Mouse (Mus musculus): ENCODE measurements at regions not wholly inside any gene's neighbourhood (a gene's known extent, or its start where the extent isn't known, plus 50 kb on each side); places are given as distances from the start of the nearest gene placed in this dataset.

GRCm38 (mm10) chr10:91293226-91293625, 112.1 kb upstream of the Tmpo start:
- H3K9me3 ChIP-seq (replicated peaks; ENCODE audit: control insufficient read depth, low read length): no peaks in the 10 kb centered on the region

DNA sequence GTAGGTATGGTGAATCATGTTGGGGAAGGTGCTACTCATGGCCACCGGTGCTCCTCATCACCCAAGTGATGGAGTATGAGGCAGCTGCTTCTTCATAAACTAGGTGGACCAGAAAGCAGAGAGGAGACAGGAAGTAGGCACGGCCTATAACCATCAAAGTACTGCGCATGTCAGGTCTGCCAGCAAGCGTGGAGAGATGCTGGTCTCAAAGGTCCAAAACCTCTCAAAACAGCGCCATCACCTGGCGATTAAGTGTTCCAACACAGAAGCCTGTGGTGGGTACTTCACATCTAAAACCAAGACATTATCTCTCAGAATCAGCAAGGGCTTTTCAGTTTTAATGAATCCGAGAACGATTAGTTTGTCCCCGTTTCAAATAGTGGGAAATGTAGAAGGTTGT, 103.1 kb upstream of the Tmpo start:
- ATAC-seq (ENCODE audit: low read depth): no peak
- Histone ChIP-seq H3K36me3 (ENCODE audit: control insufficient read depth, insufficient read depth) (no peaks in the 10 kb centered on the region), H3K9ac (ENCODE audit: low read depth, low read length) (no peak overlapping the region), H3K9me3 (replicated peaks; ENCODE audit: control insufficient read depth, low read length) (no peaks in the 10 kb centered on the region), H3K27me3 (ENCODE audit: control insufficient read depth, insufficient read depth, low read depth, low read length) (no peaks in the 10 kb centered on the region), H3K4me2 (ENCODE audit: low read depth, low read length) (no peak overlapping the region), H3K27ac (ENCODE audit: low read length) (no peak overlapping the region), H3K4me1 (ENCODE audit: control insufficient read depth, low read depth, low read length) (no peaks in the 10 kb centered on the region), H3K4me3 (ENCODE audit: low read depth, low read length) (no peak overlapping the region)
- 72% methylated on average over 9 of the region's 9 CpGs for WGBS (ENCODE audit: insufficient replicate concordance)

More at GRCm38 (mm10) chr10:91293226-91293625, 112.1 kb upstream of the Tmpo start:
- H3K27ac ChIP-seq (ENCODE audit: low read length): no peak overlapping the region
- WGBS (ENCODE audit: insufficient replicate concordance): 67% methylated on average over 6 of the region's 6 CpGs
- no peak overlapping the region for H3K4me3 ChIP-seq (ENCODE audit: low read depth, low read length)
- no peak for ATAC-seq (ENCODE audit: low read depth)
- H3K9ac ChIP-seq (ENCODE audit: low read depth, low read length): no peak overlapping the region
- no peaks in the 10 kb centered on the region for H3K4me1 ChIP-seq (ENCODE audit: control insufficient read depth, low read depth, low read length)
- H3K27me3 ChIP-seq (ENCODE audit: control insufficient read depth, insufficient read depth, low read depth, low read length): no peaks in the 10 kb centered on the region
- H3K36me3 ChIP-seq (ENCODE audit: control insufficient read depth, insufficient read depth): no peaks in the 10 kb centered on the region
- H3K4me2 ChIP-seq (ENCODE audit: low read depth, low read length): no peak overlapping the region

DNA sequence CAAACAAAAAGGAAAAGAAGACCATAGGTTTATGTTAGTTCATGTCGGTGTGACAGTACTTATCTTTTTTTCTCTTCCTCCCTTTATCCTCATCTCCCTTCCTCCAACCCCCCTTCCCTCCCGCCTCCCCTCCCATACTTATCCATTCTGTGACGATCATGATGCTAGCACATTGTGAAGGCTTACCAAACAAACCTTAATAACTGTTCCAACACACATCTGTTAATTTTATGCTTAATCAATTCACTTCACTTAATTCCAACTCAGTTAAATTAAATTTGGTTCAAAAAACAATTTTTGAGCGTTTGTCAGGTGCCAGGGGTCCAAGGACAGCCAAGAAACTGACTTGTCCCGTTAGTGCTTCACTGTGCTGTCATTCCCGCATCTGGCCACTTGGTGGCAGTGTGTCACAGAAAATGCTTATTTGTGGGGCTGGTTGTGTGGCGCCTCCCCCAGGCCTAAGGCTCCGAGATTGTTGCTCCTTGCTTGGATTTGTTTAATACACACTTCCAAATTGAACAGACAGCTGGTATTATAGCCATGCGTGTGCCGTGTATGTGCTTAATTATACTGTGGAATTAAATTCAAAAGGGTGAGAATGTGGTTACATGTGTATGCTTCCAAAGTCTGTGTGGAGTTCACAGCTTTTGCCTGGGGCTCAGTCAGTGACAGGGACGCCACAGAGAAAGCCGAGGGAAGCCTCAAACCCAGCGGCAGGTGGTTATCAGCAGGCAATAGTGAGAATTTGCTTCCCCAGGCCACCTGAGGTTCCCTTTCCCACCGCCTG, 90.0 kb upstream of the Tmpo start:
- no peak overlapping the region for H3K9ac ChIP-seq (ENCODE audit: low read depth, low read length)
- peaks cover 7% of the 10 kb centered on the region; the same call in 1 of the 2 replicates for H3K4me1 ChIP-seq (ENCODE audit: control insufficient read depth, low read depth, low read length)
- no peaks in the 10 kb centered on the region for H3K36me3 ChIP-seq (ENCODE audit: control insufficient read depth, insufficient read depth)
- H3K9me3 ChIP-seq (replicated peaks; ENCODE audit: control insufficient read depth, low read length): no peaks in the 10 kb centered on the region
- no peaks in the 10 kb centered on the region for H3K27me3 ChIP-seq (ENCODE audit: control insufficient read depth, insufficient read depth, low read depth, low read length)
- H3K4me3 ChIP-seq (ENCODE audit: low read depth, low read length): peak overlapping the region; percentile 38
- no peak overlapping the region for H3K27ac ChIP-seq (ENCODE audit: low read length)
- no peak; the same call in 1 of the 2 replicates for ATAC-seq (ENCODE audit: low read depth)
- peak overlapping the region; percentile 64 for H3K4me2 ChIP-seq (ENCODE audit: low read depth, low read length)
- WGBS (ENCODE audit: insufficient replicate concordance): 11% methylated on average over 14 of the region's 14 CpGs

DNA sequence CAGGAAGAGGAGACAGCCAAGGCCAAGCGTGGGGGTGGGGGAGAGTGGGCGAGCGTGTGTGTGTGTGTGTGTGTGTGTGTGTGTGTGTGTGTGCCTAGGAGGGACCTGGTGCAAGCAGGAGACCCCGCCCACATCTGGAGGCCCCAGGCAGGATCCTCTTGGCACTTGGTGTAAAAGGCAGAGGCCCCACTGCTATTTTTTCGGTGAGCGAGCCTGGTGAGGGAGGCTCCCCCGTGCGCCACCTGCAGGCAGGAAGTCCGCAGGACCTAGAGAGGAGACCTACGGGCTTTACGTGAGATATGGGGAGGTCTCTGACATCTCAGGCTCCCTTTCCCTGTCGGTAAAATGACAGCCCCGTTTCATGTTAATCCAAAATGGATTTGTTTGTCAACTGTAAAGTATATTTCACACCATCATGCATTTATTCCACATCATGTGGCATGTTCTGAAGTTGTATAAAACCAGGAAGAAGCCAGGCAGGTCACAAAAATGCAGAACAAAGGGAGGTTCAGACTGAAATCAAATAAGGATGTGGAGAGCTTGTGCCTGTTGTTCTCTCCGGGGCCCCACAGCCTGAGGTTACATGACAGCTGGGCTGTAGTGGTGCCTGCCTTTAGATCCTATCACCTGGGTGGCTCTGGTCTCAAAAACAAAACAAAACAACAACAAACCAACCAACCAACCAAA, 89.3 kb upstream of the Tmpo start:
- 7% methylated on average over 14 of the region's 14 CpGs for WGBS (ENCODE audit: insufficient replicate concordance)
- Histone ChIP-seq H3K9me3 (replicated peaks; ENCODE audit: control insufficient read depth, low read length) (no peaks in the 10 kb centered on the region), H3K27me3 (ENCODE audit: control insufficient read depth, insufficient read depth, low read depth, low read length) (no peaks in the 10 kb centered on the region), H3K36me3 (ENCODE audit: control insufficient read depth, insufficient read depth) (no peaks in the 10 kb centered on the region), H3K27ac (ENCODE audit: low read length) (no peak overlapping the region), H3K9ac (ENCODE audit: low read depth, low read length) (no peak overlapping the region; the same call in 1 of the 2 replicates), H3K4me1 (ENCODE audit: control insufficient read depth, low read depth, low read length) (peaks cover 7% of the 10 kb centered on the region; the same call in 1 of the 2 replicates), H3K4me3 (ENCODE audit: low read depth, low read length) (peak overlapping the region; percentile 38), H3K4me2 (ENCODE audit: low read depth, low read length) (peak overlapping the region; percentile 64)
- peak; percentile 82 for ATAC-seq (ENCODE audit: low read depth)

DNA sequence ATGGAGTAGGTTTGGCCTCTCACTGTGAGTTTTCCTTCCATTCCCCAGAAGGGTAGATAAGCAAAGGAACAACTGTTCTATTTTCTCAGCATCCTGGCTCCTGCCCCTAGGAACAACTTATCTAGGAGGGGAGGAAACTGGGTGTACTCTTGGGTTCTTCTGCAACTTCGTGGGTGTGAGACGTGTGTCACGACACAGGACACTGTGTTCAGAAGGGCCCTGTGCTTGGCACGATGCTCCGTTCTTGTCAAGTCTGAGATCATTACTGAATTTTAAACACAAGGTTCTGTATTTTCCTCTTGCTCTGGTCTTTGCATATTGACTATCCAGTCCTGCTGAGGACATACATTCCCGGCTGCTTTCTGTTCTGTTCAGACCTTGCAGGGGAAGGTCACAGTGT, 86.8 kb upstream of the Tmpo start:
- no peaks in the 10 kb centered on the region for H3K9me3 ChIP-seq (replicated peaks; ENCODE audit: control insufficient read depth, low read length)
- no peak overlapping the region for H3K4me3 ChIP-seq (ENCODE audit: low read depth, low read length)
- no peaks in the 10 kb centered on the region for H3K36me3 ChIP-seq (ENCODE audit: control insufficient read depth, insufficient read depth)
- WGBS (ENCODE audit: insufficient replicate concordance): 80% methylated on average over 6 of the region's 6 CpGs
- no peaks in the 10 kb centered on the region for H3K27me3 ChIP-seq (ENCODE audit: control insufficient read depth, insufficient read depth, low read depth, low read length)
- H3K27ac ChIP-seq (ENCODE audit: low read length): no peak overlapping the region
- peaks cover 7% of the 10 kb centered on the region; the same call in 1 of the 2 replicates for H3K4me1 ChIP-seq (ENCODE audit: control insufficient read depth, low read depth, low read length)
- no peak for ATAC-seq (ENCODE audit: low read depth)
- H3K9ac ChIP-seq (ENCODE audit: low read depth, low read length): no peak overlapping the region
- no peak overlapping the region for H3K4me2 ChIP-seq (ENCODE audit: low read depth, low read length)

DNA sequence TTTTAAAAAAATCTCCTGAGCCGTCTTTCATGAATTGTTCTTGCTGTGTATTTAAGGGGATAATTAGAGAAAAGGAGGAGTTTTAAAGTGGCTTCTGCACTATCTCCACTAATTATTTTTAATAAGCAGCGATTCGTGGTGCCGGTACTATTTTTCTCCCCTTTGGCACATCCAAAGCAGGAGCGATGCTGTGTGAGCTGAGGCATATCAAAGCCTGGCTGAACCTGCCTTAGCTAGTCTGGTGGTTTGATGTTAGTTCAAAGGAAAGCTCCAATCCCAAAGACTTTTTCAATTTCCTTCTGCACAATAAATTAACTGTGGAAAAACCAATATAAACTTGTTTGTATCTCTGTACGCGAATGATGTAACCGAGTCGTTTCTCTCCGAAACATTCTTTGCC, 79.3 kb upstream of the Tmpo start:
- no peak overlapping the region for H3K4me3 ChIP-seq (ENCODE audit: low read depth, low read length)
- no peak for ATAC-seq (ENCODE audit: low read depth)
- 88% methylated on average over 10 of the region's 10 CpGs for whole genome bisulfite sequencing (ENCODE audit: insufficient replicate concordance)

DNA sequence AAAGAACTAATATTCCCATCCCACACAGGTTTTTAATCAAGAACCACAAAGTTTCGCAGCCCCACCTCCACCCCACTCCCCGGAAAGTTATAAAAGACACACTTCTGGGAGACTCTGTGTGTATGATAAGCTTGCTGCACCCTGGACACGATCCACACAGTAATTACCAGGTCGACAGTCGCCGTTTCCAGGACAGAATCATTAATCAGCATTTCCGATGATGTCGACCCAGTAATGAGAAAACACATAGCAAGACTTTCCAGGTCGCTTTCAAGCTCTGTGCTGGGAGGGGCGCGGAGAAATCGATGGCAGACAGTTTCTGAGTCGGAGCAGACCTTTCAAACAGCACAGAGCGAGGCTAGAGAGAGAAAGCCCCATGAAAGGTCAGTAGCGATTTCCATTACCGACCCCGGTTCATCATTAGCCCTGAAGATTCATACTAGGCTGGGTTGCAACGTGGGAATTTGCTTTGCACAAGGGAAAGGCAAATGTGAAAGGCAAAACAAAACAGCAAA, 68.6 kb upstream of the Tmpo start:
- no peaks in the 10 kb centered on the region for H3K9me3 ChIP-seq (replicated peaks; ENCODE audit: control insufficient read depth, low read length)

More for the DNA sequence above, 79.3 kb upstream of the Tmpo start:
- Histone ChIP-seq H3K4me1 (ENCODE audit: control insufficient read depth, low read depth, low read length) (no peaks in the 10 kb centered on the region), H3K4me2 (ENCODE audit: low read depth, low read length) (no peak overlapping the region), H3K27ac (ENCODE audit: low read length) (no peak overlapping the region), H3K9ac (ENCODE audit: low read depth, low read length) (no peak overlapping the region), H3K9me3 (replicated peaks; ENCODE audit: control insufficient read depth, low read length) (no peaks in the 10 kb centered on the region), H3K36me3 (ENCODE audit: control insufficient read depth, insufficient read depth) (no peaks in the 10 kb centered on the region), H3K27me3 (ENCODE audit: control insufficient read depth, insufficient read depth, low read depth, low read length) (no peaks in the 10 kb centered on the region)

DNA sequence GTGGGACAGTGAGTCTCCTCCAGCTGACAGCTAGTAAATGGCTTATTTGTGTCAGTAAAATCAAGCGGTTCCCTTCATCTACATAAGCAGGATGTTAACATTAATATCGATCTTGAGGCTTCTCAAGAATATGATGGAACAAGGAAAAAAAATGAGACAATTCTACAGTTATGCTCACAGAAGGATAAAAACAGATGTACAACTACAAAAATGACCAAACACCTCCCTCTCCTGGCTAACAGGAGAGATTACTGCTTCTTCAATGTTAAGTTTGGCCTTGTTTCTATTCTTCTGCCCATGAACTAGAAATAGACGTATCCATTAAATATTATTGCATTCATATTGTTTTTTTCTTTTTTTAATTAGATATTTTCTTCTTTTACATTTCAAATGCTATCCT, 63.2 kb upstream of the Tmpo start:
- no peak overlapping the region for H3K4me3 ChIP-seq (ENCODE audit: low read depth, low read length)
- H3K36me3 ChIP-seq (ENCODE audit: control insufficient read depth, insufficient read depth): no peaks in the 10 kb centered on the region
- H3K27ac ChIP-seq (ENCODE audit: low read length): no peak overlapping the region
- 65% methylated on average over 3 of the region's 3 CpGs for WGBS (ENCODE audit: insufficient replicate concordance)
- H3K4me1 ChIP-seq (ENCODE audit: control insufficient read depth, low read depth, low read length): no peaks in the 10 kb centered on the region; the same call in 1 of the 2 replicates
- H3K9me3 ChIP-seq (replicated peaks; ENCODE audit: control insufficient read depth, low read length): no peaks in the 10 kb centered on the region
- H3K9ac ChIP-seq (ENCODE audit: low read depth, low read length): no peak overlapping the region
- no peak overlapping the region for H3K4me2 ChIP-seq (ENCODE audit: low read depth, low read length)
- H3K27me3 ChIP-seq (ENCODE audit: control insufficient read depth, insufficient read depth, low read depth, low read length): no peaks in the 10 kb centered on the region
- no peak for ATAC-seq (ENCODE audit: low read depth)

More for the DNA sequence above, 68.6 kb upstream of the Tmpo start:
- Histone ChIP-seq H3K27ac (ENCODE audit: low read length) (no peak overlapping the region), H3K36me3 (ENCODE audit: control insufficient read depth, insufficient read depth) (no peaks in the 10 kb centered on the region), H3K4me2 (ENCODE audit: low read depth, low read length) (0 out of 2 replicates have a peak overlapping the region, but pooled peaks have one; percentile 1), H3K4me3 (ENCODE audit: low read depth, low read length) (no peak overlapping the region), H3K9ac (ENCODE audit: low read depth, low read length) (no peak overlapping the region), H3K27me3 (ENCODE audit: control insufficient read depth, insufficient read depth, low read depth, low read length) (no peaks in the 10 kb centered on the region), H3K4me1 (ENCODE audit: control insufficient read depth, low read depth, low read length) (no peaks in the 10 kb centered on the region)
- 55% methylated on average over 18 of the region's 18 CpGs for WGBS (ENCODE audit: insufficient replicate concordance)
- no peak for ATAC-seq (ENCODE audit: low read depth)
